ENCODE assay signal across 8 mouse cellular contexts in the genomic region with DNA sequence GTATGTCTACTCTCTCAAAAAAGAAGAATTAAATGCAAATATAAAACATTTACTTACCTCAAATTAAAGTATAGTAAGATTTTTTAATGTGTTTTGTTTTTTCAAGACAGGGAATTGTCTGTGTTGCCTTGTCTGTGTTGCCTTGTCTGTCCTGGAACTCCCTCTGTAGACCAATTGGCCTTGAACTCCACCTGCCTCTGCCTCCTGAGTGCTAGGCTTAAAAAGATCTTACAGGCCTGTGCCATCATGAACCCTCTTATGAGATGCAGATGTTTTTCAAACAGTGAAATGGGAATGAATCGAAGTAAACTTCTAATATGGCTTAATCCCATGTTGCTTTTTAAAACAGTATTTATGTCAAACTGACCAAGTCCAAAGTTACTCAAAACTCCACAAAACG. TPM values are rescaled to one million over a fixed set of nuclear protein-coding genes. Genes with fewer than 3 reads are reported as not detected.
DNase-seq lines count a peak whose midpoint lies in the region; ATAC-seq and TF ChIP-seq lines count a peak whose summit lies in the region.

No protein-coding gene starts in this region.

- in situ Hi-C loops in ES-E14 (cut with MboI; ENCODE audit: low sequenced_read_pairs in 2 of 2, unreplicated experiment in 2 of 2), result no loop called here

- H3K9ac ChIP-seq in heart, embryonic 14.5 days (ENCODE audit: low read length), result peak overlapping the region; percentile 97
- H3K9ac ChIP-seq in ES-E14 (ENCODE audit: insufficient read depth, low read depth, low read length, poor library complexity, severe bottlenecking), result no peak overlapping the region
- no peak overlapping the region for H3K9ac ChIP-seq in forebrain, postnatal 0 days
- H3K9ac ChIP-seq in liver, embryonic 16.5 days (ENCODE audit: low read depth, low read length), result peak overlapping the region; percentile 98

- TF ChIP-seq CTCF in forebrain, postnatal 0 days (IDR thresholded peaks at IDR 0.05; ENCODE audit: low read depth), result no peak

- 48% methylated on average over 2 of the region's 2 CpGs for WGBS in heart, embryonic 14.5 days
- whole genome bisulfite sequencing in forebrain, postnatal 0 days, result 45% methylated on average over 2 of the region's 2 CpGs
- 29% methylated on average over 2 of the region's 2 CpGs for WGBS in liver, embryonic 16.5 days (ENCODE audit: insufficient replicate concordance)

- H3K4me1 ChIP-seq in heart, embryonic 14.5 days (ENCODE audit: control insufficient read depth in 2 of 2, insufficient read depth in 2 of 2, low read length in 2 of 2), result peaks cover 0 to 13% of the 10 kb centered on the region in 2 experiments; a peak in 3 of 4 replicates
- peaks cover 0 to 4% of the 10 kb centered on the region in 2 experiments; a peak in 1 of 4 replicates for H3K4me1 ChIP-seq in ES-E14 (ENCODE audit: control insufficient read depth in 2 of 2, insufficient read depth in 2 of 2, low read length in 2 of 2, poor library complexity in 1 of 2)
- peaks cover 10% of the 10 kb centered on the region for H3K4me1 ChIP-seq in forebrain, postnatal 0 days (ENCODE audit: insufficient read depth)
- peaks cover 21% of the 10 kb centered on the region for H3K4me1 ChIP-seq in liver, embryonic 16.5 days (ENCODE audit: control insufficient read depth, low read depth, low read length)

- H3K4me2 ChIP-seq in heart, embryonic 14.5 days (ENCODE audit: low read length), result peak overlapping the region; percentile 78
- peak overlapping the region; percentile 74 for H3K4me2 ChIP-seq in forebrain, postnatal 0 days (ENCODE audit: low read depth)
- H3K4me2 ChIP-seq in liver, embryonic 16.5 days (ENCODE audit: low read depth, low read length), result peak overlapping the region; percentile 79

- peak overlapping the region in 1 of 2 experiments; percentile 100; a peak in 2 of 4 replicates for H3K4me3 ChIP-seq in heart, embryonic 14.5 days (ENCODE audit: control insufficient read depth in 1 of 2, insufficient read depth in 1 of 2, low read depth in 1 of 2, low read length in 2 of 2)
- peak overlapping the region; percentile 96; a peak in 3 of 4 replicates for H3K4me3 ChIP-seq in ES-E14 (ENCODE audit: insufficient read depth in 1 of 2, low read depth in 1 of 2, low read length in 2 of 2, poor library complexity in 1 of 2, severe bottlenecking in 1 of 2)
- peak overlapping the region; percentile 96 for H3K4me3 ChIP-seq in forebrain, postnatal 0 days (ENCODE audit: low read depth, low read length)
- peak overlapping the region; percentile 100 for H3K4me3 ChIP-seq in liver, embryonic 16.5 days (ENCODE audit: low read depth, low read length)

- no peaks in the 10 kb centered on the region for H3K36me3 ChIP-seq in heart, embryonic 14.5 days (ENCODE audit: control insufficient read depth, insufficient read depth, low read length)
- no peaks in the 10 kb centered on the region; the same call in 1 of the 2 replicates for H3K36me3 ChIP-seq in ES-E14 (ENCODE audit: control insufficient read depth, insufficient read depth, low read length, poor library complexity, severe bottlenecking)
- H3K36me3 ChIP-seq in forebrain, postnatal 0 days (ENCODE audit: insufficient read depth), result no peaks in the 10 kb centered on the region
- H3K36me3 ChIP-seq in liver, embryonic 16.5 days (ENCODE audit: control insufficient read depth, insufficient read depth), result no peaks in the 10 kb centered on the region

- H3K9me3 ChIP-seq in heart, embryonic 14.5 days (ENCODE audit: control insufficient read depth, low read length), result no peaks in the 10 kb centered on the region
- no peaks in the 10 kb centered on the region for H3K9me3 ChIP-seq in ES-E14 (ENCODE audit: control insufficient read depth, insufficient read depth, low read depth, low read length)
- H3K9me3 ChIP-seq in forebrain, postnatal 0 days (ENCODE audit: low read length), result no peaks in the 10 kb centered on the region
- no peaks in the 10 kb centered on the region for H3K9me3 ChIP-seq in liver, embryonic 16.5 days (replicated peaks; ENCODE audit: control insufficient read depth, low read length)

- no peak overlapping the region for H3K27ac ChIP-seq in heart, embryonic 14.5 days (replicated peaks in 1 of 2; ENCODE audit: control insufficient read depth in 1 of 2, insufficient read depth in 1 of 2, low read depth in 2 of 2, low read length in 2 of 2)
- H3K27ac ChIP-seq in ES-E14 (ENCODE audit: insufficient read depth, low read depth, low read length, poor library complexity, severe bottlenecking), result no peak overlapping the region
- no peak overlapping the region for H3K27ac ChIP-seq in forebrain, postnatal 0 days (ENCODE audit: low read depth, low read length)
- H3K27ac ChIP-seq in liver, embryonic 16.5 days (ENCODE audit: low read length), result no peak overlapping the region; the same call in 1 of the 2 replicates

- H3K27me3 ChIP-seq in heart, embryonic 14.5 days (ENCODE audit: control insufficient read depth, insufficient read depth, low read length), result no peaks in the 10 kb centered on the region
- no peaks in the 10 kb centered on the region for H3K27me3 ChIP-seq in forebrain, postnatal 0 days (ENCODE audit: insufficient read depth, low read length)
- no peaks in the 10 kb centered on the region for H3K27me3 ChIP-seq in liver, embryonic 16.5 days (ENCODE audit: control insufficient read depth, insufficient read depth, low read depth, low read length)

- no peak for ATAC-seq in heart, embryonic 14.5 days (ENCODE audit: insufficient number of reproducible peaks, insufficient read depth, low FRiP score, low read depth)
- ATAC-seq in forebrain, postnatal 0 days, result no peak
- ATAC-seq in liver, embryonic 16.5 days (ENCODE audit: low read depth), result no peak

- intact Hi-C loops in heart, postnatal 25 days (cut with DNase I), result loop anchor here (5.0 to 10.0 kb wide), 2 partner anchors 59 to 652 kb away; partner anchors contain the start of gene Rheb

- DNase-seq in heart, postnatal 25 days (ENCODE audit: low spot score), result no peak
- DNase-seq in ES-E14 (ENCODE audit: low read depth, low spot score), result no peak
- no peak for DNase-seq in forebrain, postnatal 0 days
- no peak for DNase-seq in right cerebral cortex, postnatal 4 days
- no peak for DNase-seq in adrenal gland, postnatal 10 days
- no peak for DNase-seq in left cerebral cortex, adult 9 months (ENCODE audit: low spot score in 2 of 2)

TF ChIP-seq in ES-E14, 5 proteins besides CTCF, POLR2A, EP300 and RAD21:
- TF ChIP-seq HCFC1 (IDR thresholded peaks at IDR 0.05; ENCODE audit: borderline replicate concordance, insufficient read depth, low read length) (no peak), ZNF384 (IDR thresholded peaks at IDR 0.05; ENCODE audit: low read depth, low read length) (no peak), CHD2 (IDR thresholded peaks at IDR 0.05; ENCODE audit: low read depth, low read length) (no peak), ZC3H11A (IDR thresholded peaks at IDR 0.05; ENCODE audit: borderline replicate concordance, low read depth, low read length) (no peak), MAFK (IDR thresholded peaks at IDR 0.05; ENCODE audit: insufficient read depth, low read depth, low read length) (no peak)

RNA-seq across cellular contexts. Expression of gene Kmt2c, which starts 1.9 kb away (rescaled TPM):
- polyA plus RNA-seq in heart, embryonic 14.5 days (2014; fragmentation: Nextera tagmentation; extraction: Ambion mirVana), result 14.0 and 15.4 TPM in 2 replicates
- 10 to 100 TPM; 38.4 to 45.5 TPM for total RNA-seq in heart, postnatal 25 days (2021)
- 50.6 and 56.7 TPM in 2 replicates for total RNA-seq in ES-E14 (2012; rRNA removed)
- 46.7 and 58.9 TPM in 2 replicates for total RNA-seq in forebrain, postnatal 0 days (2014; rRNA removed)
- polyA plus RNA-seq in forebrain, postnatal 0 days (2015; fragmentation: Nextera tagmentation; extraction: Ambion mirVana), result 6.1 and 11.3 TPM in 2 replicates
- polyA plus RNA-seq in liver, embryonic 16.5 days (2015; fragmentation: Nextera tagmentation; extraction: Ambion mirVana), result 5.3 TPM in 2 replicates
- 10 to 100 TPM; 40.3 to 58.9 TPM for total RNA-seq in adrenal gland, postnatal 10 days (2021)

RNA-seq across cellular contexts. Expression of gene Cct8l1, which starts 19.2 kb away (rescaled TPM):
- polyA plus RNA-seq in heart, embryonic 14.5 days (2014; fragmentation: Nextera tagmentation; extraction: Ambion mirVana), result 0.09 TPM in 1 of 2 replicates, not detected in the other
- total RNA-seq in heart, postnatal 25 days (2021), result under 1 TPM in 1 of 2 experiments, not detected in 1; 0.16 TPM
- 0.21 and 0.22 TPM in 2 replicates for total RNA-seq in ES-E14 (2012; rRNA removed)
- total RNA-seq in forebrain, postnatal 0 days (2014; rRNA removed), result not detected in 2 replicates
- polyA plus RNA-seq in forebrain, postnatal 0 days (2015; fragmentation: Nextera tagmentation; extraction: Ambion mirVana), result not detected in 2 replicates
- polyA plus RNA-seq in liver, embryonic 16.5 days (2015; fragmentation: Nextera tagmentation; extraction: Ambion mirVana), result not detected in 2 replicates
- not detected for total RNA-seq in adrenal gland, postnatal 10 days (2021)

Comparison
In these comparisons a context has a peak if more than half of its experiments do, and no peak if none do; other contexts are left out.
1. H3K9ac ChIP-seq: peak in heart, embryonic 14.5 days (single experiment) and liver, embryonic 16.5 days (single experiment); none in ES-E14 (single experiment) and forebrain, postnatal 0 days (single experiment).
2. Peak in every context shown above with its lines, with median percentiles within 50 percentile points of each other: H3K4me2 ChIP-seq.